20 mouse cellular contexts compared by ENCODE assay signal in the genomic region with DNA sequence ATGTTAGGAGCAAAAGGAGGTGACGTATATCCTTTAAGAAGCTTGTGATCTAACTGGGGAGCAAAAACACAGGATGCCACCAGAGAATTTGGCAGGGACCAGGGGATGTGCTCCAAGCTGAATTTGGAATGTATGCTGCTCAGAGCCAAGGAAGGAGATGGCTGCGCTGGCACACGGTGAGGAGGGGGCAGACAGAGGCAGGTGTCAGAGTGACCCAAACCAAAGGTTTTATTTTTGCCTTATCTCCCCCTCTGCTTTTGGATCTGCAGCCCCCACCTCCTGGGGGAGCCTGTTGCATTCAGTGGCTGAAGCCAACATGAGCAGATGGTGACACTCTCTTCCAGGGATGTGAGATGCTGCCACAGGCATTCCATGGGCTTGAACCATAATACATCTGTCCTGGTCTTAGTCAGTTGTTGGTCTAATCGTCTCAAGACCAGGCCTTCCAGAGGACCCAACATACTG.
DNase-seq lines count a peak whose midpoint lies in the region; ATAC-seq and TF ChIP-seq lines count a peak whose summit lies in the region.
"Had no signal": no experiment of that assay in that cellular context is flagged by ENCODE, and none has a peak within 500 bp of the region (broad histone marks: within the 10 kb centered on the region; RNA-seq: fewer than 3 reads in every experiment).

No protein-coding gene starts in this region.

- TF ChIP-seq CTCF in layer of hippocampus, adult 2 months (conservative IDR thresholded peaks at IDR 0.05), result no peak

- ATAC-seq in forebrain, embryonic 15.5 days (replicated peaks), result peak; percentile 55
- no peak for ATAC-seq in forebrain, embryonic 16.5 days
- ATAC-seq in erythroid progenitor cell, adult 5-6 weeks (replicated peaks; ENCODE audit: low FRiP score, poor library complexity, severe bottlenecking), result no peak
- ATAC-seq: intestine, embryonic 16.5 days had no signal

- no peak for DNase-seq in layer of hippocampus, adult 2 months (ENCODE audit: low spot score in 2 of 2)
- no peak for DNase-seq in layer of hippocampus, postnatal 25 days (ENCODE audit: extremely low spot score in 1 of 2, low spot score in 1 of 2)
- DNase-seq in cerebellum, adult 11 months, result peak; percentile 33
- peak; percentile 68 for DNase-seq in cerebellum, adult 9-11 months
- no peak for DNase-seq in thymus, postnatal 0 days (ENCODE audit: low spot score)
- DNase-seq: adrenal gland, postnatal 10 days; B cell, adult 2 months; embryo, embryonic 11 days; heart, adult 11 months; heart, postnatal 36 days; liver, embryonic 13.5 days; thymus, postnatal 14 days had no signal

- H3K27me3 ChIP-seq in forebrain, embryonic 15.5 days, result peaks cover 14% of the 10 kb centered on the region
- H3K27me3 ChIP-seq in forebrain, embryonic 16.5 days (replicated peaks; ENCODE audit: control insufficient read depth, insufficient read depth, low read length), result 0 out of 2 replicates have a peak, but pooled peaks cover 8% of the 10 kb centered on the region
- H3K27me3 ChIP-seq: liver, embryonic 13.5 days had no signal

- WGBS in forebrain, embryonic 15.5 days, result 71% methylated on average over 4 of the region's 4 CpGs
- 57% methylated on average over 4 of the region's 4 CpGs for WGBS in forebrain, embryonic 16.5 days

- H3K4me3 ChIP-seq in forebrain, embryonic 15.5 days, result no peak overlapping the region
- H3K4me3 ChIP-seq in forebrain, embryonic 16.5 days (replicated peaks; ENCODE audit: low read length), result no peak overlapping the region
- no peak overlapping the region for H3K4me3 ChIP-seq in layer of hippocampus, adult 2 months
- H3K4me3 ChIP-seq: heart, embryonic 13.5 days; kidney, embryonic 15.5 days; limb, embryonic 12.5 days; liver, embryonic 13.5 days had no signal

- peaks cover 33% of the 10 kb centered on the region for H3K4me1 ChIP-seq in forebrain, embryonic 15.5 days
- peaks cover 27% of the 10 kb centered on the region for H3K4me1 ChIP-seq in forebrain, embryonic 16.5 days (replicated peaks; ENCODE audit: control insufficient read depth, insufficient read depth, low read length)
- H3K4me1 ChIP-seq: heart, embryonic 13.5 days; kidney, embryonic 15.5 days; limb, embryonic 12.5 days; liver, embryonic 13.5 days had no signal

- H3K27ac ChIP-seq in forebrain, embryonic 15.5 days (replicated peaks), result peak overlapping the region; percentile 39
- H3K27ac ChIP-seq in forebrain, embryonic 16.5 days (ENCODE audit: low read length), result no peak overlapping the region
- peak overlapping the region; percentile 28; the same call in 1 of the 2 replicates for H3K27ac ChIP-seq in layer of hippocampus, adult 2 months
- H3K27ac ChIP-seq: heart, embryonic 13.5 days; kidney, embryonic 15.5 days; limb, embryonic 12.5 days; liver, embryonic 13.5 days; stomach, postnatal 0 days had no signal

- H3K4me2 ChIP-seq in forebrain, embryonic 15.5 days (replicated peaks), result no peak overlapping the region
- no peak overlapping the region for H3K4me2 ChIP-seq in forebrain, embryonic 16.5 days (ENCODE audit: low read length)
- H3K4me2 ChIP-seq: heart, embryonic 13.5 days; kidney, embryonic 15.5 days; limb, embryonic 12.5 days; liver, embryonic 13.5 days had no signal

- H3K9me3 ChIP-seq in forebrain, embryonic 15.5 days, result no peaks in the 10 kb centered on the region
- H3K9me3 ChIP-seq in forebrain, embryonic 16.5 days (ENCODE audit: control insufficient read depth, low read length), result no peaks in the 10 kb centered on the region
- H3K9me3 ChIP-seq: heart, embryonic 13.5 days; kidney, embryonic 15.5 days; limb, embryonic 12.5 days; liver, embryonic 13.5 days had no signal

- no peaks in the 10 kb centered on the region for H3K36me3 ChIP-seq in forebrain, embryonic 15.5 days
- no peaks in the 10 kb centered on the region for H3K36me3 ChIP-seq in forebrain, embryonic 16.5 days (ENCODE audit: control insufficient read depth, insufficient read depth)
- H3K36me3 ChIP-seq: heart, embryonic 13.5 days; kidney, embryonic 15.5 days; limb, embryonic 12.5 days; liver, embryonic 13.5 days had no signal

- H3K9ac ChIP-seq in forebrain, embryonic 15.5 days (replicated peaks), result no peak overlapping the region
- no peak overlapping the region for H3K9ac ChIP-seq in forebrain, embryonic 16.5 days (replicated peaks; ENCODE audit: low read depth, low read length)
- H3K9ac ChIP-seq: heart, embryonic 13.5 days; kidney, embryonic 15.5 days; limb, embryonic 12.5 days; liver, embryonic 13.5 days had no signal

Comparison
In these comparisons a context has a peak if more than half of its experiments do, and no peak if none do; other contexts are left out.
1. DNase-seq: peak in cerebellum, adult 11 months (single experiment) and cerebellum, adult 9-11 months (single experiment); none in layer of hippocampus, adult 2 months (0 of 2), layer of hippocampus, postnatal 25 days (0 of 2) and thymus, postnatal 0 days (single experiment).